Mouse (Mus musculus): Measurements from ENCODE around the gene Gm12216. TPM values are rescaled to one million over a fixed set of nuclear protein-coding genes. Genes with fewer than 3 reads are reported as not detected.

Gm12216 gene
- polyA plus RNA-seq, 1 experiment: 6.9 TPM

GRCm38 (mm10) chr11:53851795-53852194 lies 7.3 kb downstream of the Gm12216 start:
- Histone ChIP-seq H3K36me3 (ENCODE audit: control insufficient read depth, insufficient read depth, low read length) (no peaks in the 10 kb centered on the region), H3K27me3 (ENCODE audit: control insufficient read depth, insufficient read depth, low read length) (no peaks in the 10 kb centered on the region), H3K4me3 (ENCODE audit: extremely low read depth, insufficient read depth, insufficient read length) (no peak overlapping the region), H3K4me1 (ENCODE audit: control insufficient read depth, insufficient read depth, insufficient read length) (peaks cover 6% of the 10 kb centered on the region; the same call in 1 of the 2 replicates), H3K27ac (ENCODE audit: insufficient read depth, low read length) (peak overlapping the region; percentile 45)
- DNase-seq (ENCODE audit: low read depth in 1 of 2, low spot score in 2 of 2): peak; percentile 66
- TF ChIP-seq CTCF (IDR thresholded peaks at IDR 0.05; ENCODE audit: extremely low read depth, insufficient read depth, insufficient read length, insufficient replicate concordance) (no peak), POLR2A (IDR thresholded peaks at IDR 0.05; ENCODE audit: low read depth, low read length) (no peak)
- WGBS: 4% methylated on average over 5 of the region's 5 CpGs

- Histone ChIP-seq H3K27me3 (ENCODE audit: control insufficient read depth, insufficient read depth, low read length) (no peaks in the 10 kb centered on the region), H3K4me1 (ENCODE audit: control insufficient read depth, insufficient read depth, insufficient read length) (peaks cover 11% of the 10 kb centered on the region; the same call in 1 of the 2 replicates), H3K36me3 (ENCODE audit: control insufficient read depth, insufficient read depth, low read length) (no peaks in the 10 kb centered on the region), H3K4me3 (ENCODE audit: extremely low read depth, insufficient read depth, insufficient read length) (no peak overlapping the region), H3K27ac (ENCODE audit: insufficient read depth, low read length) (no peak overlapping the region)
- peak; percentile 85 for TF ChIP-seq CTCF (IDR thresholded peaks at IDR 0.05; ENCODE audit: extremely low read depth, insufficient read depth, insufficient read length, insufficient replicate concordance)
- no peak for TF ChIP-seq POLR2A (IDR thresholded peaks at IDR 0.05; ENCODE audit: low read depth, low read length)
- DNase-seq (ENCODE audit: low read depth in 1 of 2, low spot score in 2 of 2): peak; percentile 41 to 79
- 53% methylated on average over 9 of the region's 9 CpGs for WGBS
These were observed 9.3 kb downstream of the Gm12216 start for GRCm38 (mm10) chr11:53849588-53850320.

- H3K4me1 ChIP-seq (ENCODE audit: control insufficient read depth, insufficient read depth, insufficient read length): peaks cover 7% of the 10 kb centered on the region; the same call in 1 of the 2 replicates
These were observed 13.4 kb downstream of the Gm12216 start for GRCm38 (mm10) chr11:53845680-53846079.

GRCm38 (mm10) chr11:53843106-53843505 lies 15.9 kb downstream of the Gm12216 start:
- H3K4me1 ChIP-seq (ENCODE audit: control insufficient read depth, insufficient read depth, insufficient read length): peaks cover 24% of the 10 kb centered on the region; the same call in 1 of the 2 replicates

More at GRCm38 (mm10) chr11:53845680-53846079, 13.4 kb downstream of the Gm12216 start:
- WGBS: 19% methylated on average over 6 of the region's 6 CpGs
- Histone ChIP-seq H3K27ac (ENCODE audit: insufficient read depth, low read length) (peak overlapping the region; percentile 86), H3K36me3 (ENCODE audit: control insufficient read depth, insufficient read depth, low read length) (no peaks in the 10 kb centered on the region), H3K4me3 (ENCODE audit: extremely low read depth, insufficient read depth, insufficient read length) (no peak overlapping the region), H3K27me3 (ENCODE audit: control insufficient read depth, insufficient read depth, low read length) (no peaks in the 10 kb centered on the region)
- no peak for TF ChIP-seq CTCF (IDR thresholded peaks at IDR 0.05; ENCODE audit: extremely low read depth, insufficient read depth, insufficient read length, insufficient replicate concordance)
- TF ChIP-seq POLR2A (IDR thresholded peaks at IDR 0.05; ENCODE audit: low read depth, low read length): no peak
- DNase-seq (ENCODE audit: low read depth in 1 of 2, low spot score in 2 of 2): peak in 1 of 2 experiments; percentile 46

GRCm38 (mm10) chr11:53842161-53842581 lies 16.9 kb downstream of the Gm12216 start:
- WGBS: 66% methylated on average over 4 of the region's 4 CpGs
- Histone ChIP-seq H3K27ac (ENCODE audit: insufficient read depth, low read length) (no peak overlapping the region), H3K36me3 (ENCODE audit: control insufficient read depth, insufficient read depth, low read length) (no peaks in the 10 kb centered on the region), H3K4me1 (ENCODE audit: control insufficient read depth, insufficient read depth, insufficient read length) (peaks cover 24% of the 10 kb centered on the region; the same call in 1 of the 2 replicates), H3K27me3 (ENCODE audit: control insufficient read depth, insufficient read depth, low read length) (no peaks in the 10 kb centered on the region), H3K4me3 (ENCODE audit: extremely low read depth, insufficient read depth, insufficient read length) (no peak overlapping the region)
- no peak for DNase-seq (ENCODE audit: low read depth in 1 of 2, low spot score in 2 of 2)
- TF ChIP-seq CTCF (IDR thresholded peaks at IDR 0.05; ENCODE audit: extremely low read depth, insufficient read depth, insufficient read length, insufficient replicate concordance) (no peak), POLR2A (IDR thresholded peaks at IDR 0.05; ENCODE audit: low read depth, low read length) (no peak)

More at GRCm38 (mm10) chr11:53843106-53843505, 15.9 kb downstream of the Gm12216 start:
- Histone ChIP-seq H3K27ac (ENCODE audit: insufficient read depth, low read length) (no peak overlapping the region), H3K36me3 (ENCODE audit: control insufficient read depth, insufficient read depth, low read length) (no peaks in the 10 kb centered on the region), H3K27me3 (ENCODE audit: control insufficient read depth, insufficient read depth, low read length) (no peaks in the 10 kb centered on the region), H3K4me3 (ENCODE audit: extremely low read depth, insufficient read depth, insufficient read length) (no peak overlapping the region)
- WGBS: 94% methylated on average over 10 of the region's 10 CpGs
- TF ChIP-seq POLR2A (IDR thresholded peaks at IDR 0.05; ENCODE audit: low read depth, low read length) (no peak), CTCF (IDR thresholded peaks at IDR 0.05; ENCODE audit: extremely low read depth, insufficient read depth, insufficient read length, insufficient replicate concordance) (no peak)
- DNase-seq (ENCODE audit: low read depth in 1 of 2, low spot score in 2 of 2): no peak

- DNase-seq (ENCODE audit: low read depth in 1 of 2, low spot score in 2 of 2): no peak
- no peak overlapping the region for H3K27ac ChIP-seq (ENCODE audit: insufficient read depth, low read length)
- H3K4me3 ChIP-seq (ENCODE audit: extremely low read depth, insufficient read depth, insufficient read length): no peak overlapping the region
- WGBS: 54% methylated on average over 12 of the region's 12 CpGs
- H3K27me3 ChIP-seq (ENCODE audit: control insufficient read depth, insufficient read depth, low read length): no peaks in the 10 kb centered on the region
- no peaks in the 10 kb centered on the region for H3K36me3 ChIP-seq (ENCODE audit: control insufficient read depth, insufficient read depth, low read length)
- H3K4me1 ChIP-seq (ENCODE audit: control insufficient read depth, insufficient read depth, insufficient read length): peaks cover 24% of the 10 kb centered on the region; the same call in 1 of the 2 replicates
- TF ChIP-seq POLR2A (IDR thresholded peaks at IDR 0.05; ENCODE audit: low read depth, low read length) (no peak), CTCF (IDR thresholded peaks at IDR 0.05; ENCODE audit: extremely low read depth, insufficient read depth, insufficient read length, insufficient replicate concordance) (no peak)
These were observed 17.5 kb downstream of the Gm12216 start for GRCm38 (mm10) chr11:53841514-53841913.

All from spleen, adult 2 months (tissue).